Mouse (Mus musculus) MEL-GATA-1-ER (cell line): Measurements from ENCODE around the gene Bptf.
"Not testable (repeated sequence)": the region's sequence is repeated elsewhere in the genome, so short reads cannot be mapped to it uniquely, and the experiment has no call there.

ENCODE experiments used
- DNase-seq: peaks from one replicate; pipeline ENCODE4 v3.0.0-alpha.2; 2012; ENCODE audit warnings: low read depth; ENCODE audit errors: extremely low read depth

Gene Bptf

DNA sequence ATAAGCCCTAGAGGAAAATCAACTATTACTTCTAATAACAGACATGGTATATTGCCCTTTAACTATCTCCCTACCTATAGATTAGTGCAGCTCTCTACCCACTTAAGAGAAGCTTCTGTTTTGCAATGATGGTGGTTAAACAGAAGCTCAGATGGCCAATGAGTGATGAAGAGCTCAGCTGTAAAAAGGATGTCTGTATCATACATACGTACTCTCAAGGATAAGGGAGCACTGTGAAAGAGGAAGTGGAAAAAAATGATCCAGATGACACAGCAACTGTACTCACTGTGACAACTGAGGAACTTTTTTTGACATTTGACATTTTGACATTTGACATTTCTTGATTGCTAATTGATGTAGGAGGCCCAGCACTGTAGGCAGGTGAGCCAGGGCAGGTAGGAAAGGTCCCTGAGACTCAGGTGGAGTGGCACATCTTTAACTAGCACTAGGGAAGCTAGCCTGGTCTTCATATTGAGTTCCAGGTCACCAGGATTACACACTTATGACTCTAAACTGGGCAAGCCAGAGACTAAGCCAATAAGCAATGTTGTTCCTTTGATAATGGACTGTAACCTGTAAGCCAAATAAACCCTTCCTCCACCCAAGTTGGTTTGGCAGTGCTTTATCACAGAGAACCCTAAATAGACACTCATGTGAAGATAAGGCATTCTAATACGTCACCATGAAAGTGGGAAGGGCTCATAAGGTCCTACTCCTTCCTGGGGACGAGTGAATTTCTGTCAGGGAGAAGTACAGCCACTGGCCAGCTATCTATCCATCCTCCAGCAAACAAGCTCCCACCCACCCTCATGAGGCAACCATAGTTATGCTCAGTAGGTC lies 137.5 kb downstream of the Bptf start:
- DNase-seq: no peak

DNA sequence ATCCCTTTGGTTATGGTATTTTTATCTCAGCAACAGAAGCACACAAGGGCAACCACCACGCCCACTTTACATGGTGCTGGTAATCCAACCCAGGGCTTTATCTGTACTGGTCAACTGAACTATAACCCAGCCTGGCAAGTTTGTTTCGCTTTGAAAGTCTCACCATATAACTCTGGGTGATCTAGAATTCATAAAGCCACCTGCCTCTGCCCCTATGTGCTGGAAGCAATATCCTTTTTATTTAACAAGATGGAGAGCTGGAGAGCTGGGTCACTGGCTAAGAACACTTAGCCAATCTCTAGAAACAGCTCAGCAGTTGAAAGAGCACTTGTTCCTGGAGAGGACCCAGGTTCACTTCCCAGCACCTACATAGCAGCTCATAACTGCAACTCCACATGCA lies 144.5 kb downstream of the Bptf start:
- no peak for DNase-seq

DNA sequence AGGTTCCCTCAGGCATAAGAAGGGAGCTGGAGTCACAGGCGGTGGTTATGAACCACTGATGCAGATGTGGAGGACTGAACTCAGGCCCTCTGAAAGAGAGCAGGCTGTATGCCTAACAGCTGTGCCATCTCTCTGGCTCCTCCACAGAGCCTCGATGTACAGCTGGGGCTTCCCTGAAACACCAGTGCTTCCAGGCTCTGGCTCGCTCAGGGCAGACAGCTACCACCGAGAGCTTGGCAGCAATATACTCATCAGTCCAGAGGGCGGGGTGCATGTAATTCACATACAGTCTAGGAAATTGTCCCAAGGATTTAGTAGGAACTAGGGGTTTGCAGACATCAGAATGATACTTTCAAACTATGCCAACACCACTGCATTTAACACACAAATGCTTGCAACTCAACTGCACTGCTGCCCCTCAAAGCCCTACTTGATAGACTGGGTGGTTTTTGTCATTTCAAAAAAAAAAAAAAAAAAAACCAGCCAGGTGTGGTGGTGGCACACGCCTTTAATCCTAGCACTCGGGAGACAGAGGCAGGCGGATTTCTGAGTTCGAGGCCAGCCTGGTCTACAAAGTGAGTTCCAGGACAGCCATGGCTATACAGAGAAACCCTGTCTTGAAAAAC lies 145.8 kb downstream of the Bptf start:
- not testable (repeated sequence) for DNase-seq
